ENCODE assay signal across 20 mouse cellular contexts in the genomic region with DNA sequence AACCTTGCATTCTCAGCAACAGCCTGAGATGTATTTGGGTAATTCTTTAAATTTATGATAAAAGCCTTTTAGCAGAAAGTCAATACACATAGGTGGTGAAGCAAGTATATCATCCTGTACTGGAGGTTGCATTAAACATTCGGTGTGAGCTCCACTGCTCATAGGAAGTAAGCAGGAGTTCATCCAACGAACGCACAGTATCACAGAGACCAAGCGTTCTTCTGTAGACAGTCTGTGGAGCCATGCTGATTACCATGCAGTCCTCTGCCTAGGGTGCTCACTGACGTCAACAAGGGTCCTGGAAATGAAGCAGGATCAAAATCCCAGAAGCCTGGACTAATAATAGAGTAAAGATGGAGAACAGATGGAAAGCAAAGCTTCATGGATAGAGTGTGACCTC.
DNase-seq lines count a peak whose midpoint lies in the region; ATAC-seq and TF ChIP-seq lines count a peak whose summit lies in the region.
"Had no signal": no experiment of that assay in that cellular context is flagged by ENCODE, and none has a peak within 500 bp of the region (broad histone marks: within the 10 kb centered on the region; RNA-seq: fewer than 3 reads in every experiment).

No protein-coding gene starts in this region.

- 0 out of 2 replicates have a peak, but pooled peaks have one; percentile 19 for ATAC-seq in kidney, embryonic 16.5 days (ENCODE audit: low FRiP score, low TSS enrichment)
- peak; percentile 49; the same call in 1 of the 2 replicates for ATAC-seq in liver, embryonic 12.5 days
- peak; percentile 39 for ATAC-seq in megakaryocyte progenitor cell, adult 5-6 weeks (replicated peaks; ENCODE audit: poor library complexity)
- ATAC-seq in hindbrain, embryonic 13.5 days (ENCODE audit: low FRiP score): no peak
- ATAC-seq: forebrain, embryonic 13.5 days; midbrain, embryonic 16.5 days had no signal

- H3K27me3 ChIP-seq in kidney, embryonic 16.5 days (ENCODE audit: insufficient read depth, low read length): no peaks in the 10 kb centered on the region
- H3K27me3 ChIP-seq in liver, embryonic 12.5 days (replicated peaks): no peaks in the 10 kb centered on the region
- no peaks in the 10 kb centered on the region for H3K27me3 ChIP-seq in hindbrain, embryonic 13.5 days
- H3K27me3 ChIP-seq: forebrain, embryonic 13.5 days had no signal

- no peak overlapping the region for H3K9ac ChIP-seq in kidney, embryonic 16.5 days (replicated peaks; ENCODE audit: low read length)
- no peak overlapping the region for H3K9ac ChIP-seq in liver, embryonic 12.5 days
- no peak overlapping the region for H3K9ac ChIP-seq in hindbrain, embryonic 13.5 days
- H3K9ac ChIP-seq: forebrain, embryonic 13.5 days; lung, embryonic 14.5 days had no signal

- no peak for TF ChIP-seq CTCF in gastrocnemius, adult 2 months (IDR thresholded peaks at IDR 0.05)

- peaks cover 6% of the 10 kb centered on the region for H3K4me1 ChIP-seq in kidney, embryonic 16.5 days (ENCODE audit: insufficient read depth, low read length)
- H3K4me1 ChIP-seq in liver, embryonic 12.5 days: no peaks in the 10 kb centered on the region
- 0 out of 2 replicates have a peak, but pooled peaks cover 6% of the 10 kb centered on the region for H3K4me1 ChIP-seq in hindbrain, embryonic 13.5 days (replicated peaks)
- H3K4me1 ChIP-seq: forebrain, embryonic 13.5 days had no signal

- H3K27ac ChIP-seq in kidney, embryonic 16.5 days (ENCODE audit: low read length): no peak overlapping the region
- H3K27ac ChIP-seq in liver, embryonic 12.5 days: no peak overlapping the region
- H3K27ac ChIP-seq in hindbrain, embryonic 13.5 days: no peak overlapping the region
- H3K27ac ChIP-seq in gastrocnemius, adult 2 months: no peak overlapping the region
- H3K27ac ChIP-seq: forebrain, embryonic 13.5 days had no signal

- no peak for DNase-seq in kidney, postnatal 4 days
- DNase-seq in MEL-GATA-1-ER (ENCODE audit: extremely low read depth, low read depth): peak; percentile 5
- no peak for DNase-seq in gastrocnemius, adult 2 months
- no peak for DNase-seq in layer of hippocampus, postnatal 14 days (ENCODE audit: low spot score in 2 of 2)
- DNase-seq: adrenal gland, postnatal 10 days; cerebellum, adult 8-10 months; embryo, embryonic 11 days; kidney, adult 8-10 months; kidney, postnatal 36 days; lung, embryonic 14.5 days; lung, postnatal 4 days; right cerebral cortex, adult 18-20 months; thymus, postnatal 14 days had no signal

- WGBS in kidney, embryonic 16.5 days: 80% methylated on average over 5 of the region's 5 CpGs
- WGBS in liver, embryonic 12.5 days (ENCODE audit: insufficient replicate concordance): 21% methylated on average over 5 of the region's 5 CpGs
- 78% methylated on average over 5 of the region's 5 CpGs for WGBS in hindbrain, embryonic 13.5 days

- no peak overlapping the region for H3K4me2 ChIP-seq in kidney, embryonic 16.5 days (replicated peaks; ENCODE audit: low read depth, low read length)
- no peak overlapping the region for H3K4me2 ChIP-seq in liver, embryonic 12.5 days
- no peak overlapping the region for H3K4me2 ChIP-seq in hindbrain, embryonic 13.5 days
- H3K4me2 ChIP-seq: forebrain, embryonic 13.5 days; lung, embryonic 14.5 days had no signal

- intact Hi-C loops in gastrocnemius, adult 2 months (cut with DNase I): no loop called here

- no peaks in the 10 kb centered on the region for H3K36me3 ChIP-seq in kidney, embryonic 16.5 days (ENCODE audit: insufficient read depth, low read length)
- no peaks in the 10 kb centered on the region for H3K36me3 ChIP-seq in liver, embryonic 12.5 days
- H3K36me3 ChIP-seq in hindbrain, embryonic 13.5 days: no peaks in the 10 kb centered on the region
- H3K36me3 ChIP-seq: hindbrain, embryonic 10.5 days had no signal

- no peak overlapping the region for H3K4me3 ChIP-seq in kidney, embryonic 16.5 days (ENCODE audit: low read length)
- no peak overlapping the region for H3K4me3 ChIP-seq in liver, embryonic 12.5 days
- no peak overlapping the region for H3K4me3 ChIP-seq in hindbrain, embryonic 13.5 days
- H3K4me3 ChIP-seq in gastrocnemius, adult 2 months: no peak overlapping the region
- H3K4me3 ChIP-seq: forebrain, embryonic 13.5 days; hindbrain, embryonic 10.5 days had no signal

- H3K9me3 ChIP-seq in kidney, embryonic 16.5 days (ENCODE audit: low read length): no peaks in the 10 kb centered on the region
- H3K9me3 ChIP-seq in liver, embryonic 12.5 days (replicated peaks): no peaks in the 10 kb centered on the region
- H3K9me3 ChIP-seq in hindbrain, embryonic 13.5 days: no peaks in the 10 kb centered on the region
- H3K9me3 ChIP-seq: forebrain, embryonic 13.5 days; hindbrain, embryonic 10.5 days had no signal
